Comparison of ENCODE assay signal across 20 mouse cellular contexts in the genomic region with DNA sequence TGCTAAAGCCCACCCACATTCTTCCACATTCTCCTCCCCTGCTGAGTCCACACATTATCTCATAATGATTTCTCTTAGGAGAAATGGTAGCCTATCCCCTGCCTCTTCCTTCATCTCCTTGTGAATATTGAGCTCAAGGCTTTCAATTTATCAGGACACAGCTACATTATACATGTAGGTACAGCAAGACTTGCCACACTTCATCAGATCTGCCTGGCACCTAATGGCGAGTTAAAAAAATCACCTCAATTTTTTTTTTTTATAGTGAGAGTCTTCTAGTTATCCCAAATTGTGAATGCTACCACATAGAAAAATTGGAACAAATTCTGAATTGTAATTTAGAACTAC. TPM values are rescaled to one million over a fixed set of nuclear protein-coding genes. Genes with fewer than 3 reads are reported as not detected.
DNase-seq lines count a peak whose midpoint lies in the region; ATAC-seq and TF ChIP-seq lines count a peak whose summit lies in the region.
"Had no signal": no experiment of that assay in that cellular context is flagged by ENCODE, and none has a peak within 500 bp of the region (broad histone marks: within the 10 kb centered on the region; RNA-seq: fewer than 3 reads in every experiment).

No protein-coding gene starts in this region.

- peak overlapping the region; percentile 81 for H3K27ac ChIP-seq in hindbrain, embryonic 13.5 days
- no peak overlapping the region for H3K27ac ChIP-seq in hindbrain, embryonic 11.5 days (ENCODE audit: low read depth, low read length)
- H3K27ac ChIP-seq in neural tube, embryonic 13.5 days (replicated peaks), result peak overlapping the region; percentile 49
- peak overlapping the region; percentile 69 for H3K27ac ChIP-seq in hindbrain, embryonic 16.5 days (ENCODE audit: low read depth, low read length)
- peak overlapping the region; percentile 76 for H3K27ac ChIP-seq in olfactory bulb, adult 2 months (ENCODE audit: insufficient read depth, low read depth, low read length)
- H3K27ac ChIP-seq in heart, adult 2 months, result no peak overlapping the region
- H3K27ac ChIP-seq: embryonic facial prominence, embryonic 10.5 days; limb, embryonic 13.5 days; liver, embryonic 15.5 days had no signal

- no peak for TF ChIP-seq CTCF in olfactory bulb, adult 2 months (IDR thresholded peaks at IDR 0.05; ENCODE audit: insufficient read depth, low read depth, low read length)
- no peak for TF ChIP-seq CTCF in heart, adult 2 months (IDR thresholded peaks at IDR 0.05)

- H3K4me2 ChIP-seq in hindbrain, embryonic 13.5 days, result 0 out of 2 replicates have a peak overlapping the region, but pooled peaks have one; percentile 17
- no peak overlapping the region for H3K4me2 ChIP-seq in hindbrain, embryonic 11.5 days (replicated peaks; ENCODE audit: low read depth, low read length)
- H3K4me2 ChIP-seq in neural tube, embryonic 13.5 days, result peak overlapping the region; percentile 21; the same call in 1 of the 2 replicates
- H3K4me2 ChIP-seq in hindbrain, embryonic 16.5 days (ENCODE audit: low read length), result peak overlapping the region; percentile 35
- H3K4me2 ChIP-seq: limb, embryonic 13.5 days; liver, embryonic 15.5 days had no signal

- no peak overlapping the region for H3K4me3 ChIP-seq in hindbrain, embryonic 13.5 days
- no peak overlapping the region for H3K4me3 ChIP-seq in hindbrain, embryonic 11.5 days (ENCODE audit: low read depth, low read length)
- H3K4me3 ChIP-seq in neural tube, embryonic 13.5 days, result no peak overlapping the region
- no peak overlapping the region for H3K4me3 ChIP-seq in hindbrain, embryonic 16.5 days (ENCODE audit: low read length)
- no peak overlapping the region for H3K4me3 ChIP-seq in olfactory bulb, adult 2 months (ENCODE audit: insufficient read depth, low read depth, low read length)
- no peak overlapping the region for H3K4me3 ChIP-seq in heart, adult 2 months
- H3K4me3 ChIP-seq: embryonic facial prominence, embryonic 10.5 days; limb, embryonic 13.5 days; liver, embryonic 15.5 days had no signal

- H3K9me3 ChIP-seq in hindbrain, embryonic 13.5 days, result no peaks in the 10 kb centered on the region
- no peaks in the 10 kb centered on the region for H3K9me3 ChIP-seq in hindbrain, embryonic 11.5 days (ENCODE audit: control insufficient read depth, low read length)
- H3K9me3 ChIP-seq in neural tube, embryonic 13.5 days, result no peaks in the 10 kb centered on the region
- H3K9me3 ChIP-seq in hindbrain, embryonic 16.5 days (ENCODE audit: control insufficient read depth, low read length), result no peaks in the 10 kb centered on the region
- H3K9me3 ChIP-seq: embryonic facial prominence, embryonic 10.5 days; limb, embryonic 13.5 days; liver, embryonic 15.5 days had no signal

- no peak for DNase-seq in hindbrain, embryonic 11.5 days (ENCODE audit: low spot score)
- no peak for DNase-seq in neural tube, embryonic 10.5 days (ENCODE audit: extremely low spot score, low spot score)
- DNase-seq in heart, adult 2 months, result no peak
- DNase-seq in ovary, postnatal 10 days (ENCODE audit: low spot score), result no peak
- DNase-seq: adrenal gland, adult 8-10 months; cerebellum, postnatal 25 days; gastrocnemius, postnatal 25 days; heart, postnatal 14 days; kidney, adult 9 months; thymus, adult 18-20 months had no signal

- TF ChIP-seq POLR2A in olfactory bulb, adult 2 months (IDR thresholded peaks at IDR 0.05; ENCODE audit: insufficient read depth, low read depth, low read length), result no peak
- TF ChIP-seq POLR2A in heart, adult 2 months (IDR thresholded peaks at IDR 0.05; ENCODE audit: insufficient read depth, low read depth, low read length), result no peak

- no peaks in the 10 kb centered on the region for H3K27me3 ChIP-seq in hindbrain, embryonic 13.5 days
- H3K27me3 ChIP-seq in hindbrain, embryonic 11.5 days (ENCODE audit: control insufficient read depth, insufficient read depth, low read length), result no peaks in the 10 kb centered on the region
- no peaks in the 10 kb centered on the region for H3K27me3 ChIP-seq in neural tube, embryonic 13.5 days
- no peaks in the 10 kb centered on the region for H3K27me3 ChIP-seq in hindbrain, embryonic 16.5 days (replicated peaks; ENCODE audit: control insufficient read depth, insufficient read depth, low read length)
- H3K27me3 ChIP-seq in heart, adult 2 months (ENCODE audit: control insufficient read depth, insufficient read depth, low read length), result no peaks in the 10 kb centered on the region
- H3K27me3 ChIP-seq: limb, embryonic 13.5 days; liver, embryonic 15.5 days had no signal

- H3K4me1 ChIP-seq in hindbrain, embryonic 13.5 days (replicated peaks), result peaks cover 4% of the 10 kb centered on the region; the same call in 1 of the 2 replicates
- H3K4me1 ChIP-seq in hindbrain, embryonic 11.5 days (replicated peaks; ENCODE audit: control insufficient read depth, insufficient read depth, low read length), result no peaks in the 10 kb centered on the region
- no peaks in the 10 kb centered on the region for H3K4me1 ChIP-seq in neural tube, embryonic 13.5 days (replicated peaks)
- H3K4me1 ChIP-seq in hindbrain, embryonic 16.5 days (ENCODE audit: control insufficient read depth, insufficient read depth, low read depth, low read length), result peaks cover 2% of the 10 kb centered on the region; the same call in 1 of the 2 replicates
- peaks cover 9% of the 10 kb centered on the region for H3K4me1 ChIP-seq in olfactory bulb, adult 2 months (ENCODE audit: control insufficient read depth, insufficient read depth, low read length)
- no peaks in the 10 kb centered on the region for H3K4me1 ChIP-seq in heart, adult 2 months (ENCODE audit: control insufficient read depth, insufficient read depth, low read length)
- H3K4me1 ChIP-seq: embryonic facial prominence, embryonic 10.5 days; limb, embryonic 13.5 days; liver, embryonic 15.5 days had no signal

- 79% methylated on average over 1 of the region's 1 CpGs for WGBS in hindbrain, embryonic 13.5 days
- WGBS in hindbrain, embryonic 11.5 days, result 93% methylated on average over 1 of the region's 1 CpGs
- WGBS in neural tube, embryonic 13.5 days, result 86% methylated on average over 1 of the region's 1 CpGs
- WGBS in hindbrain, embryonic 16.5 days, result 72% methylated on average over 1 of the region's 1 CpGs
- 59% methylated on average over 1 of the region's 1 CpGs for WGBS in olfactory bulb, adult 2 months
- WGBS in heart, adult 2 months, result 77% methylated on average over 1 of the region's 1 CpGs

- TF ChIP-seq EP300 in heart, adult 2 months (IDR thresholded peaks at IDR 0.05; ENCODE audit: insufficient read depth, low read depth, low read length), result no peak

- no peaks in the 10 kb centered on the region for H3K36me3 ChIP-seq in hindbrain, embryonic 13.5 days
- H3K36me3 ChIP-seq in hindbrain, embryonic 11.5 days (ENCODE audit: control insufficient read depth, insufficient read depth, low read length), result no peaks in the 10 kb centered on the region
- no peaks in the 10 kb centered on the region for H3K36me3 ChIP-seq in neural tube, embryonic 13.5 days
- H3K36me3 ChIP-seq in hindbrain, embryonic 16.5 days (ENCODE audit: control insufficient read depth, insufficient read depth, low read length), result no peaks in the 10 kb centered on the region
- no peaks in the 10 kb centered on the region for H3K36me3 ChIP-seq in heart, adult 2 months (ENCODE audit: control insufficient read depth, insufficient read depth, low read length)
- H3K36me3 ChIP-seq: embryonic facial prominence, embryonic 10.5 days; limb, embryonic 13.5 days; liver, embryonic 15.5 days had no signal

- H3K79me2 ChIP-seq in heart, adult 2 months (replicated peaks; ENCODE audit: control insufficient read depth, insufficient read depth, low read length), result no peaks in the 10 kb centered on the region

- intact Hi-C loops in heart, adult 2 months (cut with DNase I), result no loop called here

- H3K9ac ChIP-seq in hindbrain, embryonic 13.5 days, result no peak overlapping the region
- no peak overlapping the region for H3K9ac ChIP-seq in hindbrain, embryonic 11.5 days (ENCODE audit: low read depth, low read length)
- H3K9ac ChIP-seq in neural tube, embryonic 13.5 days, result peak overlapping the region; percentile 23; the same call in 1 of the 2 replicates
- peak overlapping the region; percentile 35; the same call in 1 of the 2 replicates for H3K9ac ChIP-seq in hindbrain, embryonic 16.5 days (ENCODE audit: low read depth, low read length)
- no peak overlapping the region for H3K9ac ChIP-seq in heart, adult 2 months (ENCODE audit: low read depth, low read length)
- H3K9ac ChIP-seq: limb, embryonic 13.5 days; liver, embryonic 15.5 days had no signal

- ATAC-seq in hindbrain, embryonic 13.5 days (ENCODE audit: low FRiP score), result no peak
- ATAC-seq in hindbrain, embryonic 11.5 days (ENCODE audit: low FRiP score), result no peak
- ATAC-seq in neural tube, embryonic 13.5 days (ENCODE audit: low read depth), result no peak
- peak; percentile 53 for ATAC-seq in hindbrain, embryonic 16.5 days
- ATAC-seq: lung, postnatal 0 days had no signal

RNA-seq across cellular contexts. Expression of gene Ccl28, which starts 26.1 kb away (rescaled TPM):
- 0.30 and 0.49 TPM in 2 replicates for polyA plus RNA-seq in hindbrain, embryonic 13.5 days (2015; fragmentation: Nextera tagmentation; extraction: Ambion mirVana)
- polyA plus RNA-seq in hindbrain, embryonic 11.5 days (2014; fragmentation: Nextera tagmentation; extraction: Ambion mirVana), result 0.15 TPM in 1 of 2 replicates, not detected in the other
- polyA plus RNA-seq in neural tube, embryonic 13.5 days (2015; fragmentation: Nextera tagmentation; extraction: Ambion mirVana), result 0.25 and 0.43 TPM in 2 replicates
- 0.26 and 0.46 TPM in 2 replicates for polyA plus RNA-seq in hindbrain, embryonic 16.5 days (2015; fragmentation: Nextera tagmentation; extraction: Ambion mirVana)
- not detected in 2 replicates for polyA plus RNA-seq in olfactory bulb, adult 2 months (2012; ENCODE audit: insufficient read depth, insufficient read length, low replicate concordance, missing spikeins)
- not detected for total RNA-seq in heart, adult 2 months (2021)
- polyA plus RNA-seq in heart, adult 2 months (2012; rRNA removed), result 0.06 TPM in 1 of 2 replicates, not detected in the other
- total RNA-seq: heart, postnatal 14 days; megakaryocyte, adult 5-6 weeks had no signal
- polyA plus RNA-seq: intestine, embryonic 14.5 days; liver, embryonic 15.5 days had no signal

RNA-seq across cellular contexts. Expression of gene Hmgcs1, which starts 40.5 kb away (rescaled TPM):
- polyA plus RNA-seq in hindbrain, embryonic 13.5 days (2015; fragmentation: Nextera tagmentation; extraction: Ambion mirVana), result 423 and 434 TPM in 2 replicates
- polyA plus RNA-seq in hindbrain, embryonic 11.5 days (2014; fragmentation: Nextera tagmentation; extraction: Ambion mirVana), result 493 and 527 TPM in 2 replicates
- polyA plus RNA-seq in neural tube, embryonic 13.5 days (2015; fragmentation: Nextera tagmentation; extraction: Ambion mirVana), result 381 and 414 TPM in 2 replicates
- 567 and 577 TPM in 2 replicates for polyA plus RNA-seq in hindbrain, embryonic 16.5 days (2015; fragmentation: Nextera tagmentation; extraction: Ambion mirVana)
- not detected in 2 replicates for polyA plus RNA-seq in olfactory bulb, adult 2 months (2012; ENCODE audit: insufficient read depth, insufficient read length, low replicate concordance, missing spikeins)
- total RNA-seq in heart, adult 2 months (2021), result 10 to 100 TPM; 34.9 to 35.4 TPM
- polyA plus RNA-seq in heart, adult 2 months (2012; rRNA removed), result 16.7 and 29.0 TPM in 2 replicates

Comparison
In these comparisons a context has a peak if more than half of its experiments do, and no peak if none do; other contexts are left out.
1. H3K27ac ChIP-seq: peak in hindbrain, embryonic 13.5 days (single experiment), neural tube, embryonic 13.5 days (single experiment), hindbrain, embryonic 16.5 days (single experiment) and olfactory bulb, adult 2 months (single experiment); none in hindbrain, embryonic 11.5 days (single experiment) and heart, adult 2 months (single experiment).
2. H3K9ac ChIP-seq: peak in neural tube, embryonic 13.5 days (single experiment) and hindbrain, embryonic 16.5 days (single experiment); none in hindbrain, embryonic 13.5 days (single experiment), hindbrain, embryonic 11.5 days (single experiment) and heart, adult 2 months (single experiment).
3. RNA of gene Hmgcs1, which starts 40.5 kb away (polyA plus RNA-seq): 567 to 577 TPM in hindbrain, embryonic 16.5 days, 493 to 527 TPM in hindbrain, embryonic 11.5 days, 423 to 434 TPM in hindbrain, embryonic 13.5 days and 381 to 414 TPM in neural tube, embryonic 13.5 days; 16.7 to 29.0 TPM in heart, adult 2 months and not detected in olfactory bulb, adult 2 months; every median in the first group is over 10 times any median in the second.